Mouse (Mus musculus) activated CD4-positive, CD25-positive, alpha-beta regulatory T cell, adult 9 weeks (primary cell): ENCODE data around the gene Vmn1r188. TPM values are rescaled to one million over a fixed set of nuclear protein-coding genes. Genes with fewer than 3 reads are reported as not detected.

Source experiments
- polyA plus RNA-seq: library from polyadenylated mRNA; unstranded; fragments of 100-300 nt; shearing (Covaris generic); gene quantifications from one replicate; pipeline ENCODE4 v1.2.1, GENCODE M21; 2017

Vmn1r188 gene
- not detected for polyA plus RNA-seq

DNA sequence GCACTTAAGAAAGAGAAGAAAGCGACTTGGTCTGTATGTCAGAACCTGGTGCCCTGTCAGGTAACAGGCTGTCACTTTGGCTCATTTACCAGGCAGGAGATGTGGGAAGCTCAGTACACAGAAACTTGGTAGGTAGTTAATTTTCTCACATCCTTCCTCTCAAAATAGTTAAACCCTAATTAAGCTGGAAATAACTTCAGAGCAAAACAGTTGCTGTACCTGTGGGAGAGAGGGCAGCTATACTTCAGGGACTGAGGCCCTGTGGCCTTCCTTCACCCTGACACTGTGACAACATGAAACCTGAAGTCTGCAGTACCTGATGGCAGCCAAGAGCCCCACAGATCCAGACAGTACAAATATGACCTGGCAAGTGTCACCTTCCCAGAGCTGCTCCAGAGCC, at the start of gene Vmn1r188:
Gene Vmn1r188 (plus strand): TSS at position 301 of the 400 bp plus-strand sequence.

DNA sequence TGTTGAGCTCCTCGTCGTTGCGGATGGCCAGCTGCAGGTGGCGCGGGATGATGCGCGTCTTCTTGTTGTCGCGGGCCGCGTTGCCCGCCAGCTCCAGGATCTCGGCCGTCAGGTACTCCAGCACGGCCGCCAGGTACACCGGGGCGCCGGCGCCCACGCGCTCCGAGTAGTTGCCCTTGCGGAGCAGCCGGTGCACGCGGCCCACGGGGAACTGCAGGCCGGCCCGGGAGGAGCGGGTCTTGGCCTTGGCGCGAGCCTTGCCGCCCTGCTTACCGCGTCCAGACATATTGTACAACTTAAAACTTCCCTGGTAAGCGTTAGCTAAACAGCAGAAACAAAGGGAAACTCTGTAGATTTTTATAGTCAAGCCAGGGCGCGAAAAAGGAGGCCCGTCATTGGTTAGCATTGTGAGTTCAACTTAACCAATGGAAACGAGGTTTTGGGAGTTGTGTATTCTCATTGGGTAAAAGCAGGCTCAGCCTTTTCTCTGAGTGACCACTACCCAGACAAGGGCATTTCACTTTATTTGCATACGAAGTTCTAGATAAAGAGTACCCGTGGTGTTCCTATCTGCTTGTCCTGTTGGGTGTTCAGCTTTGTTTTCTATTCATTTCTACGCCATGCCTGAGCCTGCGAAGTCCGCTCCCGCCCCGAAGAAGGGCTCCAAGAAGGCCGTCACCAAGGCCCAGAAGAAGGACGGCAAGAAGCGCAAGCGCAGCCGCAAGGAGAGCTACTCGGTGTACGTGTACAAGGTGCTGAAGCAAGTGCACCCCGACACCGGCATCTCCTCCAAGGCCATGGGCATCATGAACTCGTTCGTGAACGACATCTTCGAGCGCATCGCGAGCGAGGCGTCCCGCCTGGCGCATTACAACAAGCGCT, 48.7 kb upstream of the Vmn1r188 start, which contains the start of the genes Hist1h2ah and Hist1h2bk:
Gene Hist1h2ah (minus strand): TSS at position 302 of the 882 bp plus-strand sequence.
Gene Hist1h2bk (plus strand): TSS at position 604 of the 882 bp plus-strand sequence.

DNA sequence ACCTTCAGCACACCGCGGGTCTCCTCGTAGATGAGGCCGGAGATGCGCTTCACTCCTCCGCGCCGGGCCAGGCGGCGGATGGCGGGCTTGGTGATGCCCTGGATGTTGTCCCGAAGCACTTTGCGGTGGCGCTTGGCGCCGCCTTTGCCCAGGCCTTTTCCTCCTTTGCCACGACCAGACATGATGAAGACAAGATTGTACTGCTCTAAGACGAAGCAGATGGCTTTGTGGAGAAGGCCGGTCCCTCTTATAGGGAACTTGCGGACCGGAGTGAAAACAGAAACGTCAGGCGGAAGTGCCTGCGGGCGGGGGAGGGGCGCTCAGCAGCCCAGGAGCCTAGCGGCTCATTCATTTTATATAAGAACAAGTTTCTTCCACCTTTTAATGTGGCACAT, 43.1 kb upstream of the Vmn1r188 start, which contains the start of gene Hist1h4i:
Gene Hist1h4i (minus strand): TSS at position 221 of the 395 bp plus-strand sequence.

DNA sequence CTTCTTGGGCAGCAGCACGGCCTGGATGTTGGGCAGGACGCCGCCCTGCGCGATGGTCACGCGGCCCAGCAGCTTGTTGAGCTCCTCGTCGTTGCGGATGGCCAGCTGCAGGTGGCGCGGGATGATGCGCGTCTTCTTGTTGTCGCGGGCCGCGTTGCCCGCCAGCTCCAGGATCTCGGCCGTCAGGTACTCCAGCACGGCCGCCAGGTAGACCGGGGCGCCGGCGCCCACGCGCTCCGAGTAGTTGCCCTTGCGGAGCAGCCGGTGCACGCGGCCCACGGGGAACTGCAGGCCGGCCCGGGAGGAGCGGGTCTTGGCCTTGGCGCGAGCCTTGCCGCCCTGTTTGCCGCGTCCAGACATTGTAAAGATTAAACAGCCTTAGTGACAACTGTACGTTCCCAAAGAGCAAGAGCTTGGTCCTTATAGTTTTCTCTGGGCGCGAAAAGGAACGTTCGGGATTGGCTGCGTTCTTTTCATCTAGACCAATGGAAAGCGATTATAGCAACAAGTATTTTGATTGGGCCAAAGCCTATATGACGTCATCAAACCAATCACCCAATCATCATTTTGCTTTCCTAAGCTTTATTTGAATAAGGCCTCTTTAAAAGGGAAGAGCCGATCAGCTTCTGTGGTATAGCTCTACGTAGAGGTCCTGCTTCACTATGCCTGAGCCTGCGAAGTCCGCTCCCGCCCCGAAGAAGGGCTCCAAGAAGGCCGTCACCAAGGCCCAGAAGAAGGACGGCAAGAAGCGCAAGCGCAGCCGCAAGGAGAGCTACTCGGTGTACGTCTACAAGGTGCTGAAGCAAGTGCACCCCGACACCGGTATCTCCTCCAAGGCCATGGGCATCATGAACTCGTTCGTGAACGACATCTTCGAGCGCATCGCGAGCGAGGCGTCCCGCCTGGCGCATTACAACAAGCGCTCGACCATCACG, 41.4 kb upstream of the Vmn1r188 start, which contains the start of the genes Hist1h2ag and Hist1h2bj:
Gene Hist1h2ag (minus strand): TSS at position 377 of the 935 bp plus-strand sequence.
Gene Hist1h2bj (plus strand): TSS at position 647 of the 935 bp plus-strand sequence.

DNA sequence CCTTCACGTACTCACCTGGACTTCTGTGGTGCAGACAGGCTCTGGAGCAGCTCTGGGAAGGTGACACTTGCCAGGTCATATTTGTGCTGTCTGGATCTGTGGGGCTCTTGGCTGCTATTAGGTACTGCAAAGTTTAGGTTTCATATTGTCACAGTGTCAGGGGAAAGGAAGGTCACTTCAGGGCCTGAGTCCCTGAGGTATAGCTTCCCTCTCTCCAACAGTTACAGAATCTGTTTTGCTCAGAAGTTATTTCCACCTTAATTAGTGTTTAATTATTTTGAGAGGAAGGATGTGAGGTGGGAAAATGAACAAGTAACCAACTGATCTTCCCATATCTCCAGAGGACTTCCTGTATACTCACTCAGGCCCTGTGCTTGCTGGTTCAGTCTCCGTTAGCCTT, 21.5 kb downstream of the Vmn1r188 start, which contains the start of gene Vmn1r189:
Gene Vmn1r189 (minus strand): TSS at position 101 of the 400 bp plus-strand sequence.

Other genes with a start within 250 kb of the Vmn1r188 start
- gene Zfp184, start 139.3 kb upstream of the Vmn1r188 start, polyA plus RNA-seq: 0.32 TPM
- gene Pom121l2, start 103.2 kb upstream of the Vmn1r188 start, polyA plus RNA-seq: not detected
- 0.23 TPM for gene Prss16, start 74.7 kb upstream of the Vmn1r188 start, polyA plus RNA-seq
- gene Hist1h2ah, start 48.9 kb upstream of the Vmn1r188 start, polyA plus RNA-seq: not detected
- not detected for gene Hist1h2bk, start 48.6 kb upstream of the Vmn1r188 start, polyA plus RNA-seq
- gene Hist1h4i, start 43.1 kb upstream of the Vmn1r188 start, polyA plus RNA-seq: 17.7 TPM
- 1.4 TPM for gene Hist1h2ag, start 41.5 kb upstream of the Vmn1r188 start, polyA plus RNA-seq
- 3.6 TPM for gene Hist1h2bj, start 41.2 kb upstream of the Vmn1r188 start, polyA plus RNA-seq
- not detected for gene Vmn1r189, start 21.4 kb downstream of the Vmn1r188 start, polyA plus RNA-seq
- gene Vmn1r191, start 99.5 kb downstream of the Vmn1r188 start, polyA plus RNA-seq: not detected
- not detected for gene Vmn1r192, start 106.7 kb downstream of the Vmn1r188 start, polyA plus RNA-seq
- not detected for gene Vmn1r193, start 138.7 kb downstream of the Vmn1r188 start, polyA plus RNA-seq
- gene Vmn1r194, start 159.8 kb downstream of the Vmn1r188 start, polyA plus RNA-seq: not detected
- gene Vmn1r195, start 186.1 kb downstream of the Vmn1r188 start, polyA plus RNA-seq: not detected
- not detected for gene Vmn1r196, start 205.5 kb downstream of the Vmn1r188 start, polyA plus RNA-seq
- gene Vmn1r197, start 240.1 kb downstream of the Vmn1r188 start, polyA plus RNA-seq: 0.05 TPM